Mouse (Mus musculus): ENCODE results near the gene Spink4.

DNA sequence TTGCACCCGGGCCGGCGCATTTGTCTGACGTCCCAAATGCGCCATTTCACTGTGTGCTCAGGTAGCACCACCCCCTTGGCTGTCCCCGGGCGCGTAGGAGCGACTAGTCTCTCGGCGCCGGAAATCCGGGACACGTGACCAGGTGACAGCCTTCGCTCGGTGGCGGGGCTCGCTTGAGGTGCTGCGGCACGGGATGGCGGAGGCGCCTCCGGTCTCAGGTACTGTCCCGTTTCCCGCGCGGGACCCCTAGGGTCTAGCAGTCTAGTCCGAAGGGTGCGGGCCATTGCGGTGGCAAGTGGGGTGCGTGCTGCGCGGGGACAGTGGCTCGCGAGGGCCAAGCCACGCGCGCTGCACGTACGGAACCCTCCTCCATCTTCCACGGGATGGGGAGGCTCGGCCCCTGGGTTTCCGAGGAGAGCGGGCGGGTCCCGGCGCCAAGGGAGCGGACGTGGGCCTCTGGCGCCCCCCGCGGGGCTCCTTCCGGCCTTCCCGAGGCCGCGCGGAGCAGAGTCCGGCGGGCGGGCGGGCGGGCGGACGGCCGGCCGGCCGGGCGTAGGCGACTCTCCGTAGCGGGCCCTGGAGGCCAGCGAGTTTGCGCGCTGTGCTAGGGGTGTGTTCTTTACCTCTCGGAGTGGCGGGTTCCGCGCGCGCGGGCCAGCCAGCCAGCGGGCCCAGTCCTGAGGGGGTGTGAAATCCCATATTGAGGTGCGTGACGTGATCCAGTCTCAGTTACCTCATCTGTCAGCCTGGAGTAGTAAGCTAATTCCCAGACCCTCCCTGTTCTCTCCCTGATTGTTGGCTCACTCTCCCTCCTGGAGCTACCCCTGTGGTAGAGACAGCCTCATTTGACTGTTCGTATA is 51.2 kb downstream of the Spink4 start, which contains the start of gene Nfx1:
- no peak for TF ChIP-seq MYB (IDR thresholded peaks at IDR 0.05; ENCODE audit: low read depth, low read length)
- no peak for TF ChIP-seq CTCF (IDR thresholded peaks at IDR 0.05 in 2 of 3, conservative IDR thresholded peaks at IDR 0.05 in 1 of 3; ENCODE audit: control insufficient read depth in 1 of 3, insufficient read depth in 1 of 3, low read depth in 2 of 3, low read length in 3 of 3, poor library complexity in 1 of 3, severe bottlenecking in 1 of 3)
- TF ChIP-seq MAZ (IDR thresholded peaks at IDR 0.05; ENCODE audit: low read depth, low read length): peak; percentile 96
- no peak for TF ChIP-seq E2F4 (IDR thresholded peaks at IDR 0.05; ENCODE audit: borderline replicate concordance, low read depth, low read length)
- TF ChIP-seq TCF12 (IDR thresholded peaks at IDR 0.05; ENCODE audit: low read depth, low read length): peak; percentile 57; the same call in 1 of the 2 replicates
- peak; percentile 99 for TF ChIP-seq USF1 (IDR thresholded peaks at IDR 0.05; ENCODE audit: low read depth, low read length)
- TF ChIP-seq POLR2AphosphoS2 (IDR thresholded peaks at IDR 0.05; ENCODE audit: low read length): peak; percentile 80; the same call in 1 of the 2 replicates
- peak; percentile 68 for TF ChIP-seq TBP (IDR thresholded peaks at IDR 0.05; ENCODE audit: low read depth, low read length)
- TF ChIP-seq UBTF (IDR thresholded peaks at IDR 0.05; ENCODE audit: borderline replicate concordance, insufficient read depth, low read depth, low read length): no peak
- no peak for TF ChIP-seq CHD2 (IDR thresholded peaks at IDR 0.05; ENCODE audit: low read length)
- no peak for TF ChIP-seq TAL1 (IDR thresholded peaks at IDR 0.05; ENCODE audit: low read length)
- TF ChIP-seq EP300 (IDR thresholded peaks at IDR 0.05; ENCODE audit: low read depth in 1 of 2, low read length in 2 of 2): no peak
